Mouse (Mus musculus): ENCODE results near the gene Rbfox3. TPM values are rescaled to one million over a fixed set of nuclear protein-coding genes. Genes with fewer than 3 reads are reported as not detected.

Rbfox3 gene
- polyA plus RNA-seq, 1 experiment, result 0.03 TPM

DNA sequence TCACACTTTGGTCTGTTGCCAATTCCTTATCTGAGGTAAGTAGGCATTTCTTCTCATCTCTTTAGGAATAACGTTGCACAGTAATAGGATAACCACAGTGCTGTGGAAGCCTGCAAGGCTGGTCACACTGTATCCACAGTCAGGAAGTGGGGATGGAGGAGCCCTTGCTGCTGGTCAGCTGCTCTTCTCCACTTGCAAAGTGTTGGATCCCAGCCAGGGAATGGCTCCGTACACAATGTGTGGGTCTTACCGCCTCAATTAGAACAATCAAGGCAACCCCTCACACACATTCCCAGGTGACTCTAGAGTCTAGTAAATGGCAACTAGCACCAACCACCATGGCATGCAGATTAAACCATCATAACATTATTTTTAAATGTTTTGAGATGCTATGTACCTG is 266.2 kb downstream of the Rbfox3 start:
- no peak for TF ChIP-seq FLI1 (IDR thresholded peaks at IDR 0.05; ENCODE audit: low read length)
- TF ChIP-seq GATA1 (IDR thresholded peaks at IDR 0.05; ENCODE audit: borderline replicate concordance, low read length), result no peak
- no peaks in the 10 kb centered on the region for H3K4me1 ChIP-seq
- no peaks in the 10 kb centered on the region for H3K36me3 ChIP-seq (replicated peaks; ENCODE audit: low read length)
- H3K4me3 ChIP-seq (replicated peaks), result no peak overlapping the region
- H3K27me3 ChIP-seq (replicated peaks), result peaks cover 16% of the 10 kb centered on the region
- peaks cover 17% of the 10 kb centered on the region for H3K9me3 ChIP-seq

DNA sequence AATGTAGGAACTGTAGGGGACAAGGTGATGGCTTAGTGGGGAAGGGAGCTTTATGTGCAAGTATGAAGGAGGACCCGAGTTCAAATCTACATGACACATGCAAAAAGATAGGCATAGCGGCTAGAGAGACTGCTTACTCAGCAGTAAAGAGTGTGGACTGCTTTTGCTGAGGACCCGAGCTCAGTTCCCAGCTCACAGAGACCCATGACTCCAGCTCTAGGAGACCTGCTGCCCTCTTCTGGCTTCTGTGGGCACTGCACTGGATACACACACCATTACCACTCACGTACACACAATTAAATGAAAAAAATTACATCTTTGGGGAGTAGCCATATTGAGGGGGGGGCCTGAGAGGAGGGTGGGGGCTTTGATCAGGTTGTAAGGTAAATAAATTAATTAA is 270.7 kb downstream of the Rbfox3 start:
- Histone ChIP-seq H3K4me3 (replicated peaks) (no peak overlapping the region), H3K36me3 (replicated peaks; ENCODE audit: low read length) (no peaks in the 10 kb centered on the region), H3K4me1 (no peaks in the 10 kb centered on the region), H3K27me3 (replicated peaks) (peaks cover 8% of the 10 kb centered on the region), H3K9me3 (peaks cover 20% of the 10 kb centered on the region)
- TF ChIP-seq FLI1 (IDR thresholded peaks at IDR 0.05; ENCODE audit: low read length) (no peak), GATA1 (IDR thresholded peaks at IDR 0.05; ENCODE audit: borderline replicate concordance, low read length) (no peak)

DNA sequence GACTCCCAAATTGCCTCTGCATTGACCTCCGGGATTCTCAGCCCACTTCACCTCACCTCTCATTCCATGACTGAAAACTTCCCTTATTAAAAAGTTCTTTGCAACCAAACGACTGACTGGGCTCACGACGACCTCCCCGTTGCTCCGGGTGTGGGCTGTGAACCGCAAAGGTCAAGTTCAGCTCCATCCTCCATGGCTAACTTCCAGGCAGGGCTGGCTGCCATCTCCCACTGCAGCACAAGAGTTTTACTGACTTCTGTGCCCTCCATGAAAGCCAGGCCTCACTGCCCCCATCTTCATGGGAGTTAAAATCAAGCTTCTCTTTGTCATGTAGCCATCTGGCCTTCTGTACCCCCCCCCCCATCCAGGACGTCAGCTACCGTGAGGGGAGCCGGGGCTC is 273.7 kb downstream of the Rbfox3 start:
- no peaks in the 10 kb centered on the region for H3K4me1 ChIP-seq
- H3K27me3 ChIP-seq (replicated peaks), result peaks cover 16% of the 10 kb centered on the region
- no peaks in the 10 kb centered on the region for H3K36me3 ChIP-seq (replicated peaks; ENCODE audit: low read length)
- peaks cover 9% of the 10 kb centered on the region for H3K9me3 ChIP-seq
- TF ChIP-seq FLI1 (IDR thresholded peaks at IDR 0.05; ENCODE audit: low read length), result no peak
- no peak for TF ChIP-seq GATA1 (IDR thresholded peaks at IDR 0.05; ENCODE audit: borderline replicate concordance, low read length)
- no peak overlapping the region for H3K4me3 ChIP-seq (replicated peaks)

DNA sequence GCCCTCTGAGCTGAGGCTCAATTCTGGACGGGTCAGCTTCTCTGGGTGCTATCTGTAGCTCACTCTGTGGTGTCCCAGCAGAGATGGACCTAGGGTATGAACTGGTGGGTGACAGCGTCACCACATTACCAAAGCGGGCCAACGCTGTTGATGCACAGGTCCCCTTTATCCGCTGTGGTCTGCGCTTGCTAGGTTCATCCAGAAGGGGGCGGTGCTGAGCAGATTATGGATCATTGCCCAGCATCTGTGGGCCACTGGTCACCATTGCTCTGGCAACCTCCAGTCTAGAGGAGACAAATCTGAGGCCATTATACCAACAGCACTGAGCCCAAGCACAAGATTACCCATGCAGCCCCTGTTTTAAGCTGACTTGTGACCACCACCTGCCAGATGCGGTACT is 276.8 kb downstream of the Rbfox3 start:
- Histone ChIP-seq H3K36me3 (replicated peaks; ENCODE audit: low read length) (no peaks in the 10 kb centered on the region), H3K9me3 (no peaks in the 10 kb centered on the region), H3K27me3 (replicated peaks) (peaks cover 25% of the 10 kb centered on the region), H3K4me3 (replicated peaks) (no peak overlapping the region), H3K4me1 (no peaks in the 10 kb centered on the region)
- no peak for TF ChIP-seq FLI1 (IDR thresholded peaks at IDR 0.05; ENCODE audit: low read length)
- no peak for TF ChIP-seq GATA1 (IDR thresholded peaks at IDR 0.05; ENCODE audit: borderline replicate concordance, low read length)

DNA sequence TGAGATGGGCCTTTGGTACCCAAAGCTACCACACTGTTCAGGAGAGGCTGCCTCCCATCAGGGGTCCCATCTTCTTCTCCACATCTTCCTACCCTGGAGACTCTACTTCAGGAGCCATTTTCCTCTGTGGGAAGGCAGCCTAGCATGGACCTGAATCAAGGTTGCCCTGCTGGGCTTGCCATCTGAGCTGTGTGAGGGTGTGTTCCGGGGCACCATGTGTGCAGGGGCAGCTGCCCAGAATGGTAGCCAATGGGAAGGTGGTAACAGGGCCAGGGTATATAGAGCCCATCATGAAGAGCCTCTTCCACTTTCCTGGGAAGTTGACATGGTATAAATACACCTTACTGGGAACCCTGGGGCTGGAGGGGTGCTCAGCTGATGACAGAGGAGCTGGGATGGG is 281.7 kb downstream of the Rbfox3 start:
- TF ChIP-seq GATA1 (IDR thresholded peaks at IDR 0.05; ENCODE audit: borderline replicate concordance, low read length) (no peak), FLI1 (IDR thresholded peaks at IDR 0.05; ENCODE audit: low read length) (no peak)
- Histone ChIP-seq H3K4me1 (no peaks in the 10 kb centered on the region), H3K4me3 (replicated peaks) (no peak overlapping the region), H3K36me3 (replicated peaks; ENCODE audit: low read length) (no peaks in the 10 kb centered on the region), H3K9me3 (no peaks in the 10 kb centered on the region), H3K27me3 (replicated peaks) (peaks cover 37% of the 10 kb centered on the region)

DNA sequence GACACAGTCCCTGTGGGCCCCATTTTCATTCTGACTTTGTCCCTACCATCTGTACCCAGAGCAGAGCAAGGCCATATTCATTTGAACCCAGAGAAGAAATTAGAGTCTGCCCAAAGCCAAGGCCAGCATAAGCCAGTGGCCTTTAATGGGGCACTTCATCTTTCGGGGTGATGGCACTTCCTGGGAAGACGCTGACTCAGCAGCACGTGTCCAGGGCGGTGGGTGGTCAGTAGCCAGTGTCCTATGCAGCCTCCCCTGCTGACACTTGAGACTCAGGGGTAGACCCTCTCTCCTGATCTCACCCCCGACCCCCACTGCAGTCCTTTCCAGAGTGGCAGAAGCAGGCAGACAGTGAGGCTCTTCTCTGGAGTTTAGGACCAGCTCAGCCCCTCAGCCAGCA is 283.9 kb downstream of the Rbfox3 start:
- no peak for TF ChIP-seq GATA1 (IDR thresholded peaks at IDR 0.05; ENCODE audit: borderline replicate concordance, low read length)
- no peak for TF ChIP-seq FLI1 (IDR thresholded peaks at IDR 0.05; ENCODE audit: low read length)
- Histone ChIP-seq H3K4me1 (no peaks in the 10 kb centered on the region), H3K36me3 (replicated peaks; ENCODE audit: low read length) (no peaks in the 10 kb centered on the region), H3K9me3 (peaks cover 9% of the 10 kb centered on the region), H3K4me3 (replicated peaks) (no peak overlapping the region), H3K27me3 (replicated peaks) (peaks cover 33% of the 10 kb centered on the region)

DNA sequence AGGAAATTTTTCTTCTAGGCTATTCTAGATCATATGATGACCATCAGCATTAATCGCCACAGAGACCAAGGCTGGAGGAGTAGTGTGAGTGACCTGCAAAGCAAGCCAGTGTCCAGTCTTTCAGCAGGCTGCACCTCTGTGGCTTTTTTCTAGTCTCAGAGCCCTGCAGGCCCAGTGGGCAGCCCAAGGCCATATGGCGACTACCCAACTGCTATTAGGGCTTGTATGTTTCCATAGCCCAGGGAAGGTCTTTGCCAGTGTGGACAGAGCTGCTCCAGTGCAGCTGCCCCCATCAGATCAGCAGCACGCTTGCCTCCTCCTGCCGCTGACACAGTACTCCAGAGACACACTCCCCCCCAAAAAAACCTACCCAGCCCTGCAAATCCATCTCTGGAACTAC is 290.5 kb downstream of the Rbfox3 start:
- Histone ChIP-seq H3K9me3 (peaks cover 9% of the 10 kb centered on the region), H3K36me3 (replicated peaks; ENCODE audit: low read length) (no peaks in the 10 kb centered on the region)
- no peak for TF ChIP-seq GATA1 (IDR thresholded peaks at IDR 0.05; ENCODE audit: borderline replicate concordance, low read length)
- TF ChIP-seq FLI1 (IDR thresholded peaks at IDR 0.05; ENCODE audit: low read length), result no peak

DNA sequence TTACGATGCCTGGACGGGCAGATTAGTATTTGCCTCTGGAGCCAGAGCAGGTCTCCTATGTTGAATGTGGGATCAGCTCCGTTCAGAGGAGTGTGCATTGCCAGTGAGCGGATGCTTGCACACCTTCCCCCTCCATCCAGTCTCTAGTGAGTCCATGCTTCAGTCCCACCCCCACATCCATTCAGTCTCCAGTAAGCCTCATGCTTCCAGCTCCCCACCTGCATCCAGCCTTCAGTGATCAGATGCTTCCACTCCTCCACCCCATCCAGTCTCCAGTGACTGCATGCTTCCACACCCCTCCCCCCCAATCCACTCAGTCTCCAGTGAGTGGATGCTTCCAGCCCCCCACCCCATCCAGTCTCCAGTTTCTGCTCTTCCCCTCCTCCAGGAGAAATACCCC is 297.3 kb downstream of the Rbfox3 start:
- no peak overlapping the region for H3K4me3 ChIP-seq (replicated peaks)
- peaks cover 39% of the 10 kb centered on the region for H3K27me3 ChIP-seq (replicated peaks)
- H3K36me3 ChIP-seq (replicated peaks; ENCODE audit: low read length), result no peaks in the 10 kb centered on the region
- H3K4me1 ChIP-seq, result no peaks in the 10 kb centered on the region
- H3K9me3 ChIP-seq, result no peaks in the 10 kb centered on the region
- TF ChIP-seq FLI1 (IDR thresholded peaks at IDR 0.05; ENCODE audit: low read length), result no peak
- no peak for TF ChIP-seq GATA1 (IDR thresholded peaks at IDR 0.05; ENCODE audit: borderline replicate concordance, low read length)

More for the DNA sequence above, 290.5 kb downstream of the Rbfox3 start:
- H3K4me1 ChIP-seq, result no peaks in the 10 kb centered on the region
- peaks cover 27% of the 10 kb centered on the region for H3K27me3 ChIP-seq (replicated peaks)
- H3K4me3 ChIP-seq (replicated peaks), result no peak overlapping the region

DNA sequence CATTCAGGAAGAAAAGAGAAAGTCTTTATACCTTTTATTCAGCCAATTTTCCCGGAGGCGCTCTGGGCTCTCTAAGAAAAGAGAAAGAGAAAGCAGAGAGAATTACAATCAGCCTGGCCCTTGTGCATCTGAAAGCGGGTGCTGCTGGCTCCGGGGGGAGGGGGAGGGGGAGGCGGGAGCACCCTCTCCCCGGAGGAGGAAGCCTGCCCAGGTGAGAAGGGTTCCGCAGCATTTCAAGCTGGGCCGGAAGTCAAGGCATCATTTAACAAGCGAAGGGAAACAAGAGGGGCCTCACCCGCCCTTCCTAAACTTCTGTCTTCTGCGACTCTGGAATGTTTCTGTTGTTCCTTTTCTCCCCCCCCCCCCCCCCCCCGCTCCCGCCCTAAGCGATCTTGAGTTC is 301.3 kb downstream of the Rbfox3 start:
- H3K9me3 ChIP-seq, result peaks cover 6% of the 10 kb centered on the region
- H3K4me1 ChIP-seq, result no peaks in the 10 kb centered on the region
- no peak for TF ChIP-seq FLI1 (IDR thresholded peaks at IDR 0.05; ENCODE audit: low read length)
- TF ChIP-seq GATA1 (IDR thresholded peaks at IDR 0.05; ENCODE audit: borderline replicate concordance, low read length), result no peak
- H3K4me3 ChIP-seq (replicated peaks), result no peak overlapping the region
- peaks cover 45% of the 10 kb centered on the region for H3K27me3 ChIP-seq (replicated peaks)
- H3K36me3 ChIP-seq (replicated peaks; ENCODE audit: low read length), result no peaks in the 10 kb centered on the region

DNA sequence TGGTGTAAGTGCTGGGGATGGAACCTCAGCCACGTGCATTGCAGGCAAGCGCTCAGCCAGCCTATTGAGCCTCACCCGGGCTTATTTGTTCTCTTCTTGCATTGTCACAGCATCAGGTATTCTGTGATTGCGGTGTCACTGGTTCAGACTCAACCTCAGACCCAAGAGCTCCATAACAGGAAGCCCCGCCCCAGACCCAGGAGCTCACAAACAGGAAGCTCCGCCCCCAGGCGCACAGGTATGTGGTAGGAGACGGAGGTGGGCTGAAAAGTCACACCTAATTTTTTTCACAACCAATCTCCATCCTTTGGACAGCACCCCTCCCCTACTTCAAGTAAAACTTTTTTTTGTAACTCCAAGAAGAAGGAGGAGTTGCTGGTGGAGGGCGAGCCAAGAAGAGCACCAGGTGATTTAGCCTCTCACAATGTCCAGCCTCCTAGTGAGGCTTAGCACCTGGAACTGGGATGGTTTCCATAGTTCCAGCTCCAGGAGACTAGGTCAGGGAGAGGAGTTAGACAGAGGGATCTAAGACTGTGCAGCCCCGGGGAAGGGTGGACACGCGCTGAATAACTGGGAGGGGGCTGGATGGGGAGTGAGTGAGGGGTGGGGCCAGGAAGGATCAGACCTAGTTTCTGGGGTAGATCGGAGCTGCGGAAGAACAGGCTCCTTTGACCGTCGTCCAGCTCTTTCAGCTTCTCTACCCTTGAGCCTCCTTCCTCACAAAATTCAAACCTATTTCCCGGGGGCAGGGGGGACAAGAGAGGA is 302.0 kb downstream of the Rbfox3 start:
- H3K4me1 ChIP-seq, result no peaks in the 10 kb centered on the region; the same call in 1 of the 2 replicates
- H3K36me3 ChIP-seq (replicated peaks; ENCODE audit: low read length), result no peaks in the 10 kb centered on the region
- H3K9me3 ChIP-seq, result peaks cover 11% of the 10 kb centered on the region
- TF ChIP-seq FLI1 (IDR thresholded peaks at IDR 0.05; ENCODE audit: low read length), result no peak
- no peak for TF ChIP-seq GATA1 (IDR thresholded peaks at IDR 0.05; ENCODE audit: borderline replicate concordance, low read length)
- no peak overlapping the region for H3K4me3 ChIP-seq (replicated peaks)
- peaks cover 50% of the 10 kb centered on the region for H3K27me3 ChIP-seq (replicated peaks)
